Mouse (Mus musculus) liver, embryonic 14.5 days (tissue): ENCODE data around the gene Gm20741.

Experiments
- CTCF ChIP-seq: IDR thresholded peaks from 2 replicates; pipeline ENCODE4 v1.5.1; 2016; ENCODE audit warnings: antibody characterized with exemption, low read depth, control low read depth
- EP300 ChIP-seq: IDR thresholded peaks from 2 replicates; pipeline ENCODE4 v1.6.1; 2016; ENCODE audit warnings: antibody characterized with exemption, low read depth

DNA sequence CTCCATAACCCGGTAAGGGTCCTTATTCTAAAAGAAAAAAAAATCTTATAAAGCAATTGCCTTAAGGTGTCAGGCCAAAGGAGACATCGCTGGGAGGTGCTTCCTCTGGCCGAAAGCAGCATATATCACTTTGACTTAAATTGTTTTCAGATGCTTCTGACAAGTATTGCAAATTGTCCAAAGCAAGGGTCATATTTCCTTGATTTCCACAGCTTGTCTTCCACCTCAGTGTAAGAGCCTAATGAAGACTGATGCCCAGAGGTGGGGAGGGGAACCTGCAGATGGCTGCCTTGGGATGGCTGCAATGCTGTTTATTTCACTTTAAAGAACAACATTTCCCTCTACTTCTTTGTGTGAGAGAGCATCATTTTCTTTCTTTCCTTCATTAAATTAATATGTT is 15.0 kb upstream of the Gm20741 start:
- TF ChIP-seq EP300, result no peak
- no peak for TF ChIP-seq CTCF
